Mouse (Mus musculus): ENCODE results near the gene Rpsa. TPM values are rescaled to one million over a fixed set of nuclear protein-coding genes. Genes with fewer than 3 reads are reported as not detected.
"Not testable (repeated sequence)": the region's sequence is repeated elsewhere in the genome, so short reads cannot be mapped to it uniquely, and the experiment has no call there.

The Rpsa gene
- polyA plus RNA-seq, 1 experiment from 2014 or later = 905 TPM

- H3K9me3 ChIP-seq = 0 out of 2 replicates have a peak, but pooled peaks cover 5% of the 10 kb centered on the region
- no peak for ATAC-seq (ENCODE audit: low FRiP score)
- H3K36me3 ChIP-seq = no peaks in the 10 kb centered on the region
- H3K4me1 ChIP-seq (replicated peaks) = no peaks in the 10 kb centered on the region
- WGBS = 91% methylated on average over 13 of the region's 13 CpGs
- no peak overlapping the region for H3K4me2 ChIP-seq
- H3K4me3 ChIP-seq = no peak overlapping the region
- H3K27me3 ChIP-seq = no peaks in the 10 kb centered on the region
- H3K9ac ChIP-seq = no peak overlapping the region
- no peak overlapping the region for H3K27ac ChIP-seq
These were observed 33.8 kb upstream of the Rpsa start for GRCm38 (mm10) chr9:120093701-120094100.

GRCm38 (mm10) chr9:120095886-120096285 is 31.6 kb upstream of the Rpsa start:
- no peaks in the 10 kb centered on the region for H3K36me3 ChIP-seq
- no peak for ATAC-seq (ENCODE audit: low FRiP score)
- H3K4me2 ChIP-seq = no peak overlapping the region
- no peak overlapping the region for H3K9ac ChIP-seq
- no peak overlapping the region for H3K4me3 ChIP-seq
- H3K27ac ChIP-seq = no peak overlapping the region
- no peaks in the 10 kb centered on the region for H3K4me1 ChIP-seq (replicated peaks)
- H3K27me3 ChIP-seq = no peaks in the 10 kb centered on the region
- no peaks in the 10 kb centered on the region for H3K9me3 ChIP-seq
- 87% methylated on average over 7 of the region's 7 CpGs for WGBS

- no peaks in the 10 kb centered on the region for H3K4me1 ChIP-seq (replicated peaks)
- no peak overlapping the region for H3K9ac ChIP-seq
These were observed 28.8 kb upstream of the Rpsa start for GRCm38 (mm10) chr9:120098682-120099081.

DNA sequence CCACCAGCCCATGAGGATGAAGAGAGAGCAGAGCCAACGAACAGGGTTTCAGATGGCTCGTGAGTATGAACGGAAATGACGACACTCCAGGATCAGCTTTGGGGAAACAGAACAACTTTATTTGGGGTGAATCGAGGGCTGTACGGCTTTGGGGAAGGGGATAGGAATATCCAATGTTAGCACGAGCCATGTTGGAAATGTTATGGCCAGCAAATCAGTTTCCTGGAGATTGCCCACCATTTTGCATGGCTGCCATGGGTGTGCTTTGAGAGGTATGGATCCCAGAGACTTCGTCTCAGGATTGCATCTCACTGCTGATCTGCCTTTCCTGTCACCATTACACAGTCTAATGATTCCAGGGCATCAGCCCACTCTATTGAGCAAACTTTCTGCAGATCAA is 28.2 kb upstream of the Rpsa start:
- no peak for ATAC-seq (ENCODE audit: low FRiP score)
- 93% methylated on average over 8 of the region's 8 CpGs for WGBS
- Histone ChIP-seq H3K36me3 (no peaks in the 10 kb centered on the region), H3K27me3 (no peaks in the 10 kb centered on the region), H3K27ac (no peak overlapping the region), H3K4me3 (no peak overlapping the region), H3K4me2 (no peak overlapping the region), H3K9me3 (peaks cover 12% of the 10 kb centered on the region), H3K4me1 (replicated peaks) (no peaks in the 10 kb centered on the region), H3K9ac (no peak overlapping the region)

More at GRCm38 (mm10) chr9:120098682-120099081, 28.8 kb upstream of the Rpsa start:
- H3K27ac ChIP-seq = no peak overlapping the region
- H3K4me2 ChIP-seq = no peak overlapping the region
- no peaks in the 10 kb centered on the region for H3K36me3 ChIP-seq
- 18% methylated on average over 7 of the region's 7 CpGs for WGBS
- H3K27me3 ChIP-seq = no peaks in the 10 kb centered on the region
- no peak overlapping the region for H3K4me3 ChIP-seq
- ATAC-seq (ENCODE audit: low FRiP score) = no peak
- peaks cover 12% of the 10 kb centered on the region for H3K9me3 ChIP-seq

DNA sequence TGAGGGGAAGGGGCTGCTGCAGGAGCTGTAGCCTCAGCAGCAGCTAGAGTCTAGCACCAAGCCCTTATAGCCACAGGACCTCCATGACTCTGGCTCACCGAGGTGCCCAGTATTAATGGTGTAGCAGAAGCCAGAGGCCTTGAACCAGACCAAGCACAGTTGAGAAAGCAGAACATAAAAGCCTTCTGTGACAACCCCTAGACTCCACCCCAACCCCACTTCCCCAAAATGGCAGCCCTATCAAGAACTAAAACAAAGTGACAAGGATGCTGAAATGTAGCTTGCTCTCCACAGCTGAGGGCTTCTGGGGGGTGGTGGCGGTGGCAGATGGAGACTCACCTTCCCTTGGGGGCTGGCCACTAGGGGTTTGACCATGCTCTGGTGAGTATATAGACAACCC is 26.3 kb upstream of the Rpsa start:
- Histone ChIP-seq H3K27me3 (no peaks in the 10 kb centered on the region), H3K36me3 (no peaks in the 10 kb centered on the region), H3K27ac (no peak overlapping the region), H3K4me1 (replicated peaks) (no peaks in the 10 kb centered on the region), H3K4me3 (no peak overlapping the region), H3K9me3 (peaks cover 12% of the 10 kb centered on the region), H3K9ac (no peak overlapping the region), H3K4me2 (no peak overlapping the region)
- WGBS = 100% methylated on average over 2 of the region's 2 CpGs
- no peak for ATAC-seq (ENCODE audit: low FRiP score)

DNA sequence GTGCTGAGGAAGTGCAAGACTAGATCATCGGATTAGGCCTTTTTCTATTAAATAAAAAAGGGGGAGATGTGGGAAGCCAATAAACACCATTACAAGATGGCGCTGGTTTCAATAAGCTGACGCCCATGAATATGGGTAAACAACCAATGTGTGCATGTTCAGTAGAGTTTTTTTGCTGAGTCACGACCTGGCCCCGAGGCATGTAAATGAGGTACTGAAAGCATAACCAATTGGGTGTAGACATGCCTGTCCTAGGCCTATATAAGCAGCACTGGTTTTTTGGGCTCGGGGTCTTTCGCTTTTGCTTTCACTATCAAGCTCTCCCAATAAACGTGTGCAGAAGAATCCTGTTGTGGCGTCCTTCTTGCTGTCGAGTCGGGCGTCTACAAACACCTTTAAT is 18.5 kb upstream of the Rpsa start:
- not testable (repeated sequence) for H3K4me3 ChIP-seq; H3K9ac ChIP-seq; ATAC-seq (ENCODE audit: low FRiP score); H3K4me1 ChIP-seq (replicated peaks); H3K27me3 ChIP-seq; H3K9me3 ChIP-seq; H3K36me3 ChIP-seq; H3K27ac ChIP-seq; H3K4me2 ChIP-seq
- WGBS = 96% methylated on average over 12 of the region's 12 CpGs

- H3K4me3 ChIP-seq = peak within 1 kb of the TSS; percentile 81
- peak within 1 kb of the TSS; percentile 68 for H3K4me2 ChIP-seq
- H3K36me3 ChIP-seq = no peaks in the 10 kb centered on the region
- H3K27me3 ChIP-seq = no peaks in the 10 kb centered on the region
- peak within 1 kb of the TSS; percentile 88 for H3K9ac ChIP-seq
- WGBS = 1% methylated on average over 62 of the region's 62 CpGs
- H3K9me3 ChIP-seq = no peaks in the 10 kb centered on the region
- ATAC-seq (ENCODE audit: low FRiP score) = peak; percentile 98
- H3K27ac ChIP-seq = peak within 1 kb of the TSS; percentile 97
- H3K4me1 ChIP-seq (replicated peaks) = peaks cover 9% of the 10 kb centered on the region
These were observed 17.1 kb upstream of the Rpsa start, which contains the start of gene Slc25a38 for GRCm38 (mm10) chr9:120110211-120111018. Gene Slc25a38, plus strand, starts transcription at chr9:120110374.

DNA sequence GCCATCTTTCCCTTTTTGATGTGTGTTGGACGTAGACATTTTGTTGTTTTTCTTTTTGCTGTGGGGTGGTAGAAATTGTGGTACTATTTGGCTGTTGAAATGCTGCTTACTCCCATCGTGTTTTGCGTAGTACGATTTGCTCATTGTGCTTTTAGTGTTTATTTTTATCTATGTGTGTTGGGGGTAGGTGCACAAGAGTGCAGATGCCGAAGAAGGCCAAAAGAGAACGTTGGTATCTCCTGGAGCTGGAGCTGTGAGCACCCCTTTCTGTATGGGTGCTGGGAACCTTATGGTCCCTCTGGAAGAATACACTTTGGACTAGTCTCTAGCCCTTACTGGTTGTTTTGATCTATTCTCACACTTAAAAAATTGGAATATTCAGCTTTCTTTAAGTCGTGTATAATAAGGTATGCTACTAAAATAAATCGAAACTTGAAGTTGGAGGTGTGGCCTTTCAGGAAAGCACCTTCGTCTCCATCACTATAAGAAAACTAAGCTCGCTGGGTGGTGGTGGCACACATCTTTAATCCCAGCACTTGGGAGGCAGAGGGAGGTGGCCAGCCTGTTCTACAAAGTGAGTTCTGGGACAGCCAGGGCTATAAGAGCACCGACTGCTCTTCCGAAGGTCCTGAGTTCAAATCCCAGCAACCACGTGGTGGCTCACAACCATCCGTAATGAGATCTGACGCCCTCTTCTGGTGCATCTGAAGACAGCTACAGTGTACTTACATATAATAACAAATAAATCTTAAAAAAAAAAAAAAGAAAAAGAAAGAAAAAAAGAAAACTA is 16.1 kb upstream of the Rpsa start:
- 84% methylated on average over 15 of the region's 15 CpGs for WGBS
- Histone ChIP-seq H3K4me3 (peak overlapping the region; percentile 81), H3K27me3 (no peaks in the 10 kb centered on the region), H3K27ac (peak overlapping the region; percentile 97), H3K36me3 (peaks cover under 1% of the 10 kb centered on the region), H3K4me1 (replicated peaks) (peaks cover 9% of the 10 kb centered on the region), H3K9ac (peak overlapping the region; percentile 65), H3K9me3 (no peaks in the 10 kb centered on the region), H3K4me2 (peak overlapping the region; percentile 68)
- ATAC-seq (ENCODE audit: low FRiP score) = no peak

GRCm38 (mm10) chr9:120112472-120112871 is 15.0 kb upstream of the Rpsa start:
- H3K4me2 ChIP-seq = no peak overlapping the region
- H3K4me3 ChIP-seq = no peak overlapping the region
- H3K4me1 ChIP-seq (replicated peaks) = peaks cover 9% of the 10 kb centered on the region
- no peak overlapping the region for H3K27ac ChIP-seq
- 93% methylated on average over 6 of the region's 6 CpGs for WGBS
- no peak for ATAC-seq (ENCODE audit: low FRiP score)
- no peaks in the 10 kb centered on the region for H3K27me3 ChIP-seq
- H3K9me3 ChIP-seq = no peaks in the 10 kb centered on the region
- peaks cover 12% of the 10 kb centered on the region for H3K36me3 ChIP-seq
- H3K9ac ChIP-seq = no peak overlapping the region

GRCm38 (mm10) chr9:120113456-120113855 is 14.0 kb upstream of the Rpsa start:
- no peak for ATAC-seq (ENCODE audit: low FRiP score)
- no peak overlapping the region for H3K9ac ChIP-seq
- H3K4me3 ChIP-seq = no peak overlapping the region
- no peak overlapping the region for H3K4me2 ChIP-seq
- peaks cover 9% of the 10 kb centered on the region for H3K4me1 ChIP-seq (replicated peaks)
- H3K9me3 ChIP-seq = no peaks in the 10 kb centered on the region
- WGBS = 91% methylated on average over 7 of the region's 7 CpGs
- peaks cover 22% of the 10 kb centered on the region for H3K36me3 ChIP-seq
- no peaks in the 10 kb centered on the region for H3K27me3 ChIP-seq
- no peak overlapping the region for H3K27ac ChIP-seq

- WGBS = 95% methylated on average over 17 of the region's 17 CpGs
- Histone ChIP-seq H3K27ac (no peak overlapping the region), H3K9ac (no peak overlapping the region), H3K4me2 (no peak overlapping the region), H3K36me3 (peaks cover 27% of the 10 kb centered on the region), H3K9me3 (no peaks in the 10 kb centered on the region), H3K4me3 (no peak overlapping the region), H3K4me1 (replicated peaks) (peaks cover 9% of the 10 kb centered on the region), H3K27me3 (no peaks in the 10 kb centered on the region)
- ATAC-seq (ENCODE audit: low FRiP score) = no peak
These were observed 13.3 kb upstream of the Rpsa start for GRCm38 (mm10) chr9:120114051-120114788.

- H3K9ac ChIP-seq = 0 out of 2 replicates have a peak overlapping the region, but pooled peaks have one; percentile 35
- H3K27me3 ChIP-seq = no peaks in the 10 kb centered on the region
- WGBS = 85% methylated on average over 2 of the region's 2 CpGs
- no peak for ATAC-seq (ENCODE audit: low FRiP score)
- H3K4me1 ChIP-seq (replicated peaks) = peaks cover 9% of the 10 kb centered on the region
- H3K27ac ChIP-seq = no peak overlapping the region
- no peaks in the 10 kb centered on the region for H3K9me3 ChIP-seq
- H3K4me3 ChIP-seq = no peak overlapping the region
- H3K4me2 ChIP-seq = no peak overlapping the region
- peaks cover 33% of the 10 kb centered on the region for H3K36me3 ChIP-seq
These were observed 12.7 kb upstream of the Rpsa start for GRCm38 (mm10) chr9:120114789-120115151.
